Mouse (Mus musculus): Measurements from ENCODE around the gene Hfe.
"Not testable (repeated sequence)": the region's sequence is repeated elsewhere in the genome, so short reads cannot be mapped to it uniquely, and the experiment has no call there.

Hfe gene

GRCm38 (mm10) chr13:23710374-23711089 lies at the start of gene Hfe:
Hfe (minus strand) TSS chr13:23710854.
- no peak for DNase-seq (ENCODE audit: low spot score)

- no peak for DNase-seq (ENCODE audit: low spot score)
These were observed 49.2 kb upstream of the Hfe start for GRCm38 (mm10) chr13:23759916-23760239.

GRCm38 (mm10) chr13:23759251-23759771 lies 48.7 kb upstream of the Hfe start:
- no peak for DNase-seq (ENCODE audit: low spot score)

DNA sequence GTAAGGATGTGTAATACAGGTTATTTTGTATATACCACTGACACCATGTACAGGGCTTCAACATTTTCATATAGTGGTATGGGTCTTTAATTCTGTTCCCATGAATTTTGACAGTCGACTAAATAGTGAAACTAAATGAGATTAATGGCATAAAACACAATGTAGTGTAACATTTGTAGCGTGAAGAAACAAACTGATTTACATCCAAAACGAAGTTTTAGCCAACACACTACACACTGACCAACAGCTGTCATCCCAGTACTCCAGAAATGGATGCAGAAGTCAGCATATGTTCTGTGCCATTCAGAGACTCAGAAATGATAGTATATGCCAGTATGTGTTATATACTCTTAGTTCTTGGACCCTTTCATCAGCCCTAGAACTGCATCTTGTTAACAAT lies 47.3 kb upstream of the Hfe start:
- DNase-seq (ENCODE audit: low spot score), result no peak

- DNase-seq (ENCODE audit: low spot score), result no peak
These were observed 46.6 kb upstream of the Hfe start for GRCm38 (mm10) chr13:23757211-23757773.

DNA sequence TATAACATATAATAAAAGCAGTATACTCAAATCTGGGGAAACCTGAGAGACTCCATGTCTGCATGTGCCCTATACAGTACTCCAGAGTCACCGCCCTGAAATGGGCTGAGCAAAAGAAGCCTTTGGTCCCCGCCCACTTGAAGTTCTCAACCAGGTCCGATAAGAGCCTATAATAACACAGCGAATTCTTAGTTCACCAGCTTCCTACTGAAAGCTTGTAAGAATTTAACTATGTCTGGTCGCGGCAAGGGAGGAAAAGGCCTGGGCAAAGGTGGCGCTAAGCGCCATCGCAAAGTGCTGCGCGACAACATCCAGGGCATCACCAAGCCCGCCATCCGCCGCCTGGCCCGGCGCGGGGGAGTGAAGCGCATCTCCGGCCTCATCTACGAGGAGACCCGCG lies 46.1 kb upstream of the Hfe start, which contains the start of gene Hist1h4b:
Hist1h4b (plus strand) TSS at position 224 of the 400 bp plus-strand sequence.
- peak; percentile 92 for DNase-seq (ENCODE audit: low spot score)

DNA sequence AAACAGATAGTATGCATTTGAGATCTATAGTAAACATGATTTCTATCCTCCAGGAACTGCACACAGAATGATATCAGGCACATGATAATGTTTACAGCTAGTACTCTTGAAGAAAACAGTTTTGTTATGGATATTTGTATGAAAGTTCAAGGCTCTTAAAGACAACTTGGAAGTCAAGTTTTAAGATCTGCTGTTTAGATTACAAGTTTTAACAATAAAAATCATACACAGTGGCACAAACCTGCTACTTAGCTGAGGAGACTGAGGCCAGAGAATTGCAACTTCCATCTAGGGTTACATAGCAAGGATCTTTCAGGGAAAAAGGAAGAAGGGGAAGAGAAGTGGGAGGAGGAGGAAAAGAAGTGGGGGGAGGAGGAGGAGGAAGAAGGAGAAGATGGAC lies 44.3 kb upstream of the Hfe start:
- DNase-seq (ENCODE audit: low spot score), result no peak

DNA sequence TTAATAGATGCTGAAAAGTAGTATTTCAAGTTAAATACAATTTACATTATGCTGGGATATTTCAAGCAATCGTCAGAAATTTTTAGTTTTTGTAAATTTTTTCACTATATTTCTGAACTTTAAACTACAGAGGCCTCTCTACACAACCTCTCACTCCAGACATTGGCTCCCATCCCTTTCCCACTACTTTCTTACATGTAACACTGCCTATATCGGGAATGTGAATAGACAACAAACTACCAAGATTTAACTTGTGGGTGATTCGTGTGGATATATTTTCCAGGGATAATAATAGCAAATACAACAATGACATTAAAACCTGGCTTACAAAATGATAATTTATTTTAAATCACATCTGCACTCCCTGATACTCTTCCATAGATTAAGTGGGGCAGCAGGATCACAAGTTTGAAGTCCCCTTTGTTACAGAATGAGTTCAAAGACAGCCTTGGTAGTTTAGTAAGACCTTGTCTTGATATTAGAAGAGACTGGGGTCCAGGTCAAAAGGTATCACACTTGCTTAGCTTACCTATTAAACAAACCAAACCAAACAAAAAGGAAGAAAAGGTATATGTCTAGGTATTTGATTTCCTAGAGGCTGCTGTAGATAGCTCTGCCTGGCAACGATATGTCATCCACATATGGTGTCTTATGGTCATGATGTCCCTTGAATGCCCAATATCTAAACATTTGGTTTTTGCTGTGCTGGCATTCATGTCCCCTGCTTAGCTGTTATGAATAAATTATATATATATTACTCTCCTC lies 42.8 kb upstream of the Hfe start:
- no peak for DNase-seq (ENCODE audit: low spot score)

DNA sequence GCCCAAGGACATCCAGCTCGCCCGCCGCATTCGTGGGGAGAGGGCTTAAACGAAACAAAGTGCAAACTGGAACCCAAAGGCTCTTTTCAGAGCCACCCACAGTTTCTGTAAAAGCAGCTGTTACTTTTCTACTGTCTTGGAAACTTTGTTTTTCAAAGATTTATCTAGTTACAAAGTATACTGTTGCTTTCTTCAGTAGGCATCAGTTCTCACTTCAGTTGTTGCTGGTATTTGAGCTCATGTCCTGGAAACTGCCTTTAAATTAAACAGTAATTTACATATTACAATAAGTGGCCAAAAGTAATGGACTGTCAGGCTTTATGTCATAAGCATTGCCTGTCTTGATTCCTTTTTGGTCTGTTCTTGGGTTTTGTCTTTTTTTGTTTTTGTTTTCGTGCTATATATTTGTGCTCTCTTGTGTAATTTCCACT lies 42.1 kb upstream of the Hfe start:
- no peak for DNase-seq (ENCODE audit: low spot score)

GRCm38 (mm10) chr13:23752067-23752741 lies 41.5 kb upstream of the Hfe start, which contains the start of gene Hist1h3b:
Hist1h3b (plus strand) TSS chr13:23752267.
- peak; percentile 95 for DNase-seq (ENCODE audit: low spot score)

GRCm38 (mm10) chr13:23751478-23751956 lies 40.9 kb upstream of the Hfe start:
- no peak for DNase-seq (ENCODE audit: low spot score)

GRCm38 (mm10) chr13:23750839-23751477 lies 40.3 kb upstream of the Hfe start, which contains the start of gene Hist1h2ab:
Hist1h2ab (plus strand) TSS chr13:23751126.
- not testable (repeated sequence) for DNase-seq (ENCODE audit: low spot score)

DNA sequence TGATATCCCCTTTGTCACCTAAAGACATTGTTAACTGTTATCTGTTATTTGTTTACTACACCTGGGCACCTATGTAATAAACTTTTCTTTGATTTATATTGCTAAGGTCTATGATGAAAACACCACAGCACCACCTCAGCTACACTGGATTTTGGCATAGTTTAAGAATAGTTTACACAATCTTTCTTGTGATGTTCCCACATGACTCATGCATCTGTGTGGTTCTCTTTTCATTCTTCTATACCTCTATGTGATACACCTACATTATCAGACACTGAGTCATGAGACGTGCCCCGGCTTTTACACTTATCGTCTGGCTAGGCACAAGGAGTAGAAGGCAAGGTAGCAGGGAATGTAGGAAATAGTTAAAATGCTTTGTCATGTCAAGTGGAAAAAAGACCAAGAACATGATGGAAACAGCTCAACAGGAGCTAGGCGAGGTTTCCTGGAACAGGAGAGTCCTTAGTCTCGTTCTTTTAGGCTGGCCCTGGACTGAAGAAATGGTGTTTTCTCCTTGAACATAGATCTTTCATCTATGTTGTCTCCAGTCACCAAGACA lies 39.0 kb upstream of the Hfe start:
- no peak for DNase-seq (ENCODE audit: low spot score)

DNA sequence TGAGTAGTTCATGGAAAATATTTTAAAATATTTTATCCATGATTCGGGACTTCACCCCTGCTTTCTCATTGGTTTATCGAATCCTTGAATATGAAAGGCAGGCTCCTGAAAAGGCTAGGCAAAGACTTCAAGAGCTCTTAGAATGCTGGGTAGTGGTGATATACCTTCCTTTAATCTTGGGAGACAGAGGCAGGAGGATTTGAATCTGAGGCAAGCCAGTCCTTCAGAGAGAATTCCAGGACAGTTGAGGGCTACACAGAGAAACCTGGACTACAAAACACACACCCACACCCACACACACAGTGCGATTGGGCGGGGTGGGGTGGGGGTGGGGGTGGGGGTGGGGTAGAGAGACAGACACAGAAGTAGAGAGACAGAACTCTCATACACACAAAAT lies 37.2 kb upstream of the Hfe start:
- DNase-seq (ENCODE audit: low spot score), result no peak

DNA sequence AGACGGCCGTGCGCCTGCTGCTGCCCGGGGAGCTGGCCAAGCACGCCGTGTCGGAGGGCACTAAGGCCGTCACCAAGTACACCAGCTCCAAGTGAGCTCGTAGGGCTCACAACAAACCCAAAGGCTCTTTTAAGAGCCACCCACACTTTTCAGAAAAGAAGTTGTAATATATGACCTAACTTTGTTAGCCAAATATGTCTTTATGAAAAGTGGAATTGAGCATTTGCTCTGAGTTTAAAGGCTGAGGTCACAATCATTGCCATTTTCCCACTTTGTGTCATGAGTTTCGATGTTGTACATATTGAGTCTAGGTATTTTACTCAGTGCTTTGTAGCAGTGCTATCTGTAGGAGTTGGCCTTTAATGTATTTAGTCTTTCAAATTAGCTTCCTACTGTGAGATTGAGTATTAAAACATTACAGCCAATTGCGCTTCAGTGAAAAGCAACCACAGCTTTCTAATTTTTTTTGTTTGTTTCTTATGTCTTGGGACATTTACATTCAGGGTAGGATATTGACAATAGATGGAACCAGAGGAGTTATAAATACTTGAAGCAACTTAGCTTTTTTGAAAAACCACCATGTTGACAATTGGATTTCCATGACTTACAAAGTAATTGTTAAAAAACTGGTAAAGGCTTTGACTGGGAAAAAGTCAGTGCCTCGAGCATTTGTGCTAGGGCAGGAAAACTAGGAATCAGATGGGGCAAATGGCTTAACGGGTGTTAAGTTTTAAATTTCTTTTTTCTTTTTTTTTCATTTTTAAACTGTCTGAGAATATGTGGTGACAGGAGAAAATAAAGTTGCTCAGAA lies 36.6 kb upstream of the Hfe start:
- DNase-seq (ENCODE audit: low spot score), result no peak

- peak; percentile 71 for DNase-seq (ENCODE audit: low spot score)
These were observed 35.8 kb upstream of the Hfe start, which contains the start of gene Hist1h2bb for GRCm38 (mm10) chr13:23746201-23747080. Hist1h2bb (plus strand) TSS chr13:23746734.

- DNase-seq (ENCODE audit: low spot score), result peak; percentile 86
These were observed 34.9 kb upstream of the Hfe start, which contains the start of gene Hist1h3c for GRCm38 (mm10) chr13:23745381-23746161. Hist1h3c (minus strand) TSS chr13:23745602.
